In genomic region chr9:95607196-95607595, GRCm38 (mm10) we compare ENCODE assay signal across 18 mouse cellular contexts. TPM values are rescaled to one million over a fixed set of nuclear protein-coding genes. Genes with fewer than 3 reads are reported as not detected.
DNase-seq lines count a peak whose midpoint lies in the region; ATAC-seq and TF ChIP-seq lines count a peak whose summit lies in the region.
"Had no signal": no experiment of that assay in that cellular context is flagged by ENCODE, and none has a peak within 500 bp of the region (broad histone marks: within the 10 kb centered on the region; RNA-seq: fewer than 3 reads in every experiment).

No protein-coding gene starts in this region.

- peak; percentile 46 for TF ChIP-seq CTCF in intestine, postnatal 0 days (IDR thresholded peaks at IDR 0.05; ENCODE audit: low read depth)

- no peaks in the 10 kb centered on the region for H3K36me3 ChIP-seq in forebrain, embryonic 15.5 days
- no peaks in the 10 kb centered on the region for H3K36me3 ChIP-seq in forebrain, embryonic 14.5 days (ENCODE audit: control insufficient read depth, insufficient read depth, low read length)
- no peaks in the 10 kb centered on the region for H3K36me3 ChIP-seq in intestine, postnatal 0 days (ENCODE audit: control insufficient read depth, insufficient read depth)
- H3K36me3 ChIP-seq in intestine, embryonic 15.5 days: no peaks in the 10 kb centered on the region
- H3K36me3 ChIP-seq in lung, embryonic 16.5 days (ENCODE audit: control insufficient read depth, insufficient read depth, low read length): no peaks in the 10 kb centered on the region
- H3K36me3 ChIP-seq: hindbrain, embryonic 13.5 days; limb, embryonic 15.5 days; lung, embryonic 15.5 days; midbrain, embryonic 12.5 days had no signal

- no peaks in the 10 kb centered on the region for H3K27me3 ChIP-seq in forebrain, embryonic 15.5 days
- H3K27me3 ChIP-seq in forebrain, embryonic 14.5 days (replicated peaks; ENCODE audit: control insufficient read depth, insufficient read depth, low read length): no peaks in the 10 kb centered on the region
- H3K27me3 ChIP-seq in intestine, postnatal 0 days (replicated peaks; ENCODE audit: control insufficient read depth, insufficient read depth, low read length): no peaks in the 10 kb centered on the region
- no peaks in the 10 kb centered on the region for H3K27me3 ChIP-seq in intestine, embryonic 15.5 days (replicated peaks)
- no peaks in the 10 kb centered on the region for H3K27me3 ChIP-seq in lung, embryonic 16.5 days (ENCODE audit: control insufficient read depth, insufficient read depth, low read depth, low read length)
- H3K27me3 ChIP-seq: hindbrain, embryonic 13.5 days; limb, embryonic 15.5 days; lung, embryonic 15.5 days had no signal

- DNase-seq in forebrain, embryonic 14.5 days (ENCODE audit: low spot score): no peak
- no peak for DNase-seq in lung, postnatal 4 days
- DNase-seq in lung, postnatal 25 days (ENCODE audit: low spot score): peak; percentile 6
- DNase-seq in frontal cortex, postnatal 25 days (ENCODE audit: low spot score in 2 of 2): no peak
- DNase-seq: adrenal gland, postnatal 25 days; cerebellum, adult 2 months; kidney, postnatal 25 days; thymus, postnatal 4 days had no signal

- no peak overlapping the region for H3K27ac ChIP-seq in forebrain, embryonic 15.5 days (replicated peaks)
- no peak overlapping the region for H3K27ac ChIP-seq in forebrain, embryonic 14.5 days (ENCODE audit: low read depth, low read length)
- no peak overlapping the region for H3K27ac ChIP-seq in intestine, postnatal 0 days (ENCODE audit: low read depth, low read length)
- no peak overlapping the region for H3K27ac ChIP-seq in intestine, embryonic 15.5 days
- H3K27ac ChIP-seq in lung, embryonic 16.5 days (ENCODE audit: low read length): no peak overlapping the region
- H3K27ac ChIP-seq: hindbrain, embryonic 13.5 days; limb, embryonic 15.5 days; lung, embryonic 15.5 days; midbrain, embryonic 12.5 days had no signal

- no peak overlapping the region for H3K4me3 ChIP-seq in forebrain, embryonic 15.5 days
- no peak overlapping the region for H3K4me3 ChIP-seq in forebrain, embryonic 14.5 days (ENCODE audit: low read depth, low read length)
- no peak overlapping the region for H3K4me3 ChIP-seq in intestine, postnatal 0 days (ENCODE audit: low read depth, low read length)
- no peak overlapping the region for H3K4me3 ChIP-seq in intestine, embryonic 15.5 days (replicated peaks)
- no peak overlapping the region for H3K4me3 ChIP-seq in lung, embryonic 16.5 days (ENCODE audit: low read length)
- H3K4me3 ChIP-seq: hindbrain, embryonic 13.5 days; limb, embryonic 15.5 days; lung, embryonic 15.5 days; midbrain, embryonic 12.5 days had no signal

- no peak overlapping the region for H3K4me2 ChIP-seq in forebrain, embryonic 15.5 days (replicated peaks)
- no peak overlapping the region for H3K4me2 ChIP-seq in forebrain, embryonic 14.5 days (ENCODE audit: low read length)
- no peak overlapping the region for H3K4me2 ChIP-seq in intestine, postnatal 0 days (replicated peaks; ENCODE audit: low read depth)
- H3K4me2 ChIP-seq in intestine, embryonic 15.5 days (replicated peaks): no peak overlapping the region
- H3K4me2 ChIP-seq in lung, embryonic 16.5 days (ENCODE audit: low read depth, low read length): no peak overlapping the region
- H3K4me2 ChIP-seq: hindbrain, embryonic 13.5 days; limb, embryonic 15.5 days; lung, embryonic 15.5 days; midbrain, embryonic 12.5 days had no signal

- no peaks in the 10 kb centered on the region for H3K4me1 ChIP-seq in forebrain, embryonic 15.5 days
- H3K4me1 ChIP-seq in forebrain, embryonic 14.5 days (ENCODE audit: control insufficient read depth, insufficient read depth, low read length): no peaks in the 10 kb centered on the region
- H3K4me1 ChIP-seq in intestine, postnatal 0 days (replicated peaks; ENCODE audit: control insufficient read depth, insufficient read depth, low read length): no peaks in the 10 kb centered on the region
- H3K4me1 ChIP-seq in intestine, embryonic 15.5 days (replicated peaks): no peaks in the 10 kb centered on the region
- H3K4me1 ChIP-seq in lung, embryonic 16.5 days (replicated peaks; ENCODE audit: control insufficient read depth, insufficient read depth, low read length): no peaks in the 10 kb centered on the region
- H3K4me1 ChIP-seq: hindbrain, embryonic 13.5 days; limb, embryonic 15.5 days; lung, embryonic 15.5 days; midbrain, embryonic 12.5 days had no signal

- 0 out of 2 replicates have a peak, but pooled peaks have one; percentile 16 for ATAC-seq in forebrain, embryonic 15.5 days (replicated peaks)
- ATAC-seq in forebrain, embryonic 14.5 days: no peak
- no peak for ATAC-seq in intestine, postnatal 0 days
- no peak for ATAC-seq in intestine, embryonic 15.5 days
- ATAC-seq in lung, embryonic 16.5 days (ENCODE audit: low read depth): peak; percentile 20; the same call in 1 of the 2 replicates
- ATAC-seq: activated CD4-positive, CD25-positive, alpha-beta regulatory T cell, adult 4 months; intestine, embryonic 16.5 days had no signal

- H3K9ac ChIP-seq in forebrain, embryonic 15.5 days (replicated peaks): no peak overlapping the region
- no peak overlapping the region for H3K9ac ChIP-seq in forebrain, embryonic 14.5 days (ENCODE audit: low read length)
- H3K9ac ChIP-seq in intestine, postnatal 0 days (ENCODE audit: low read depth, low read length): no peak overlapping the region
- H3K9ac ChIP-seq in intestine, embryonic 15.5 days: no peak overlapping the region
- no peak overlapping the region for H3K9ac ChIP-seq in lung, embryonic 16.5 days (ENCODE audit: low read length)
- H3K9ac ChIP-seq: hindbrain, embryonic 13.5 days; limb, embryonic 15.5 days; lung, embryonic 15.5 days; midbrain, embryonic 12.5 days had no signal

- no peaks in the 10 kb centered on the region for H3K9me3 ChIP-seq in forebrain, embryonic 15.5 days
- no peaks in the 10 kb centered on the region for H3K9me3 ChIP-seq in forebrain, embryonic 14.5 days (replicated peaks; ENCODE audit: control insufficient read depth, low read length)
- no peaks in the 10 kb centered on the region for H3K9me3 ChIP-seq in intestine, postnatal 0 days (ENCODE audit: control insufficient read depth)
- H3K9me3 ChIP-seq in intestine, embryonic 15.5 days: no peaks in the 10 kb centered on the region
- no peaks in the 10 kb centered on the region for H3K9me3 ChIP-seq in lung, embryonic 16.5 days (ENCODE audit: control insufficient read depth, low read length)
- H3K9me3 ChIP-seq: hindbrain, embryonic 13.5 days; limb, embryonic 15.5 days; lung, embryonic 15.5 days; midbrain, embryonic 12.5 days had no signal

- 78% methylated on average over 5 of the region's 5 CpGs for WGBS in forebrain, embryonic 15.5 days
- WGBS in forebrain, embryonic 14.5 days: 64% methylated on average over 5 of the region's 5 CpGs
- WGBS in intestine, postnatal 0 days: 65% methylated on average over 5 of the region's 5 CpGs
- WGBS in intestine, embryonic 15.5 days: 58% methylated on average over 5 of the region's 5 CpGs
- 61% methylated on average over 5 of the region's 5 CpGs for WGBS in lung, embryonic 16.5 days

RNA-seq across cellular contexts. Expression of gene Pcolce2, which starts 30.2 kb away (rescaled TPM):
- polyA plus RNA-seq in forebrain, embryonic 15.5 days (2015; fragmentation: Nextera tagmentation; extraction: Ambion mirVana): 2.0 and 2.4 TPM in 2 replicates
- polyA plus RNA-seq in forebrain, embryonic 14.5 days (2014; fragmentation: Nextera tagmentation; extraction: Ambion mirVana): 1.7 and 2.4 TPM in 2 replicates
- polyA plus RNA-seq in intestine, postnatal 0 days (2015; fragmentation: Nextera tagmentation; extraction: Ambion mirVana): 0.16 and 0.43 TPM in 2 replicates
- 0.84 and 1.4 TPM in 2 replicates for polyA plus RNA-seq in intestine, embryonic 15.5 days (2015; fragmentation: Nextera tagmentation; extraction: Ambion mirVana)
- polyA plus RNA-seq in lung, embryonic 16.5 days (2015; fragmentation: Nextera tagmentation; extraction: Ambion mirVana): 8.7 and 9.3 TPM in 2 replicates

RNA-seq across cellular contexts. Expression of gene Paqr9, which starts 47.7 kb away (rescaled TPM):
- 2.9 and 3.2 TPM in 2 replicates for polyA plus RNA-seq in forebrain, embryonic 15.5 days (2015; fragmentation: Nextera tagmentation; extraction: Ambion mirVana)
- 1.9 and 3.1 TPM in 2 replicates for polyA plus RNA-seq in forebrain, embryonic 14.5 days (2014; fragmentation: Nextera tagmentation; extraction: Ambion mirVana)
- polyA plus RNA-seq in intestine, postnatal 0 days (2015; fragmentation: Nextera tagmentation; extraction: Ambion mirVana): 22.1 and 23.2 TPM in 2 replicates
- 0.82 and 1.0 TPM in 2 replicates for polyA plus RNA-seq in intestine, embryonic 15.5 days (2015; fragmentation: Nextera tagmentation; extraction: Ambion mirVana)
- 0.03 and 0.09 TPM in 2 replicates for polyA plus RNA-seq in lung, embryonic 16.5 days (2015; fragmentation: Nextera tagmentation; extraction: Ambion mirVana)

Comparison
In these comparisons a context has a peak if more than half of its experiments do, and no peak if none do; other contexts are left out.
1. ATAC-seq: peak in forebrain, embryonic 15.5 days (single experiment) and lung, embryonic 16.5 days (single experiment); none in forebrain, embryonic 14.5 days (single experiment), intestine, postnatal 0 days (single experiment) and intestine, embryonic 15.5 days (single experiment).